Mouse (Mus musculus) liver, embryonic 11.5 days (tissue): ENCODE results near the gene Impdh1. TPM values are rescaled to one million over a fixed set of nuclear protein-coding genes. Genes with fewer than 3 reads are reported as not detected.

Source experiments
- microRNA-seq: library from miRNA; unstranded; fragments of <30 nt; microRNA quantifications from one replicate; pipeline ENCODE4, GENCODE M21; 2017; ENCODE audit warnings: borderline number of aligned reads
- polyA plus RNA-seq: library from polyadenylated mRNA; unstranded; fragments of >200 nt; fragmentation: Nextera tagmentation; extraction: Ambion mirVana; gene quantifications from 2 replicates; pipeline ENCODE4 v1.2.1, GENCODE M21; 2014

Gene Impdh1
- polyA plus RNA-seq, 1 experiment from 2014 or later: 26.7 TPM

Small RNA genes lying within 50 kb of the gene (microRNA-seq; reads per million reads assigned to microRNA genes)
- not detected for gene Gm24303

Other genes with a start within 250 kb of the Impdh1 start
- not detected in 2 replicates for gene Lep, start 156.1 kb downstream of the Impdh1 start, polyA plus RNA-seq
- gene Rbm28, start 51.4 kb downstream of the Impdh1 start, polyA plus RNA-seq: 48.4 and 54.6 TPM in 2 replicates
- gene Prrt4, start 36.8 kb downstream of the Impdh1 start, polyA plus RNA-seq: 0.34 and 0.55 TPM in 2 replicates
- gene Hilpda, start 56.1 kb upstream of the Impdh1 start, polyA plus RNA-seq: 34.2 and 35.3 TPM in 2 replicates
- gene Fam71f2, start 63.2 kb upstream of the Impdh1 start, polyA plus RNA-seq: 0.47 and 0.58 TPM in 2 replicates
- 0.25 TPM in 1 of 2 replicates, not detected in the other for gene Fam71f1, start 102.8 kb upstream of the Impdh1 start, polyA plus RNA-seq
- gene Calu, start 131.7 kb upstream of the Impdh1 start, polyA plus RNA-seq: 197 and 222 TPM in 2 replicates
- gene Opn1sw, start 172.1 kb upstream of the Impdh1 start, polyA plus RNA-seq: 0.36 and 0.53 TPM in 2 replicates
- 4.1 and 5.6 TPM in 2 replicates for gene Ccdc136, start 179.9 kb upstream of the Impdh1 start, polyA plus RNA-seq
- 4.7 and 6.2 TPM in 2 replicates for gene Flnc, start 216.9 kb upstream of the Impdh1 start, polyA plus RNA-seq